Mouse (Mus musculus) spleen, adult 18-20 months (tissue): ENCODE data around the gene Tex50.

Source experiments
- DNase-seq, 2 experiments: peaks; one replicate each; pipeline ENCODE4 v3.0.0; 2022; ENCODE audit warnings: mixed read lengths in 2 of 2

Gene Tex50

GRCm38 (mm10) chr1:161122661-161123418 is 36.3 kb downstream of the Tex50 start:
- DNase-seq, result no peak

GRCm38 (mm10) chr1:161114591-161114990 is 44.5 kb downstream of the Tex50 start:
- DNase-seq, result no peak

- DNase-seq, result no peak
Observed at GRCm38 (mm10) chr1:161109216-161109615, 49.9 kb downstream of the Tex50 start.
